ENCODE assay signal across 8 mouse cellular contexts in the genomic region with DNA sequence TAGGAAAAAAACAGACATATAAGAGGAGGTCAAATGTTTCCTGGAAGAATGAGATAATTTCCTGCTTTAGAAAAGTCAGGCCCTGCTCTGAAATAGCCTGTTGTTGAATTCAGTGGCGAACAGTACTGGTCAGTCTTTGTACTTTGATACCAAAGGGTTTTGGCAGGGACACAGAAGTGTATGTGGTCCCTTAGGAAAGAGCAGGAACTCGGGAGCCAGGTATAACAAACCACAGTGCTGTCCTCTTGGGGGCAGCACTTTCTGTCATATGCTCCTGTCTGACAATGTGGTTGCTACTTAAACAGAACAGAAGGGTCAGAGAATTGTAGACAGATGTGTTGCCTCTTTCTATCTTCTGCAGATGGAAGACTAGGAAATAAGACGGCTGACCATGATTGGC.
A peak's percentile ranks its signal among the peaks of the same experiment; 100 is the strongest.
DNase-seq lines count a peak whose midpoint lies in the region; ATAC-seq and TF ChIP-seq lines count a peak whose summit lies in the region.
"Had no signal": no experiment of that assay in that cellular context is flagged by ENCODE, and none has a peak within 500 bp of the region (broad histone marks: within the 10 kb centered on the region; RNA-seq: fewer than 3 reads in every experiment).

No protein-coding gene starts in this region.

- no peaks in the 10 kb centered on the region for H3K4me1 ChIP-seq in embryonic facial prominence, embryonic 11.5 days (ENCODE audit: control insufficient read depth, insufficient read depth, low read length)
- no peaks in the 10 kb centered on the region for H3K4me1 ChIP-seq in liver, postnatal 0 days (ENCODE audit: insufficient read depth)
- no peaks in the 10 kb centered on the region for H3K4me1 ChIP-seq in forebrain, embryonic 11.5 days (replicated peaks; ENCODE audit: control insufficient read depth, insufficient read depth, low read length)

- no peak overlapping the region for H3K4me3 ChIP-seq in embryonic facial prominence, embryonic 11.5 days (ENCODE audit: low read depth, low read length)
- H3K4me3 ChIP-seq in liver, postnatal 0 days (ENCODE audit: low read depth, low read length) = no peak overlapping the region
- H3K4me3 ChIP-seq in forebrain, embryonic 11.5 days (ENCODE audit: low read depth, low read length) = no peak overlapping the region

- no peaks in the 10 kb centered on the region for H3K36me3 ChIP-seq in embryonic facial prominence, embryonic 11.5 days (replicated peaks; ENCODE audit: control insufficient read depth, insufficient read depth, low read depth, low read length)
- no peaks in the 10 kb centered on the region for H3K36me3 ChIP-seq in liver, postnatal 0 days (replicated peaks; ENCODE audit: insufficient read depth, low read length)
- H3K36me3 ChIP-seq in forebrain, embryonic 11.5 days (ENCODE audit: control insufficient read depth, insufficient read depth, low read length) = no peaks in the 10 kb centered on the region

- peak; percentile 22 for TF ChIP-seq CTCF in Patski (IDR thresholded peaks at IDR 0.05)
- TF ChIP-seq CTCF in liver, postnatal 0 days (IDR thresholded peaks at IDR 0.05; ENCODE audit: low read depth) = peak; percentile 63

- H3K4me2 ChIP-seq in embryonic facial prominence, embryonic 11.5 days (ENCODE audit: low read depth, low read length) = no peak overlapping the region
- H3K4me2 ChIP-seq in liver, postnatal 0 days (ENCODE audit: low read depth, low read length) = no peak overlapping the region
- no peak overlapping the region for H3K4me2 ChIP-seq in forebrain, embryonic 11.5 days (ENCODE audit: low read depth, low read length, severe bottlenecking)
- H3K4me2 ChIP-seq: hindbrain, embryonic 14.5 days had no signal

- POLR2A ChIA-PET in Patski (lab: Charles Lee) = no interaction called here

- peaks cover 12% of the 10 kb centered on the region for H3K27me3 ChIP-seq in Patski
- H3K27me3 ChIP-seq in embryonic facial prominence, embryonic 11.5 days (ENCODE audit: control insufficient read depth, insufficient read depth, low read length) = no peaks in the 10 kb centered on the region
- no peaks in the 10 kb centered on the region for H3K27me3 ChIP-seq in liver, postnatal 0 days (ENCODE audit: insufficient read depth, low read length)
- no peaks in the 10 kb centered on the region for H3K27me3 ChIP-seq in forebrain, embryonic 11.5 days (ENCODE audit: control insufficient read depth, insufficient read depth, low read length)

- peak; percentile 12 for DNase-seq in layer of hippocampus, adult 11-12 months (ENCODE audit: low spot score)
- no peak for DNase-seq in layer of hippocampus, postnatal 14 days (ENCODE audit: low spot score in 2 of 2)
- no peak for DNase-seq in Patski (ENCODE audit: low read depth, low spot score)
- peak; percentile 26 for DNase-seq in embryonic facial prominence, embryonic 11.5 days (ENCODE audit: low spot score)
- DNase-seq in liver, postnatal 0 days = peak; percentile 30
- DNase-seq in forebrain, embryonic 11.5 days (ENCODE audit: low spot score) = no peak
- no peak for DNase-seq in left cerebral cortex, adult 11 months (ENCODE audit: low spot score)

- H3K27ac ChIP-seq in embryonic facial prominence, embryonic 11.5 days (replicated peaks; ENCODE audit: low read depth, low read length) = no peak overlapping the region
- no peak overlapping the region for H3K27ac ChIP-seq in liver, postnatal 0 days (ENCODE audit: low read depth)
- H3K27ac ChIP-seq in forebrain, embryonic 11.5 days (ENCODE audit: low read depth, low read length) = no peak overlapping the region
- H3K27ac ChIP-seq: hindbrain, embryonic 14.5 days had no signal

- no peak for TF ChIP-seq EP300 in liver, postnatal 0 days (IDR thresholded peaks at IDR 0.05; ENCODE audit: low read depth)

- WGBS in embryonic facial prominence, embryonic 11.5 days = 23% methylated on average over 3 of the region's 3 CpGs
- 25% methylated on average over 3 of the region's 3 CpGs for WGBS in liver, postnatal 0 days (ENCODE audit: insufficient replicate concordance)
- 45% methylated on average over 3 of the region's 3 CpGs for WGBS in forebrain, embryonic 11.5 days

- CTCF ChIA-PET in Patski (lab: Charles Lee) = no interaction called here

- no peak overlapping the region for H3K9ac ChIP-seq in embryonic facial prominence, embryonic 11.5 days (replicated peaks; ENCODE audit: low read length)
- no peak overlapping the region for H3K9ac ChIP-seq in liver, postnatal 0 days (replicated peaks)
- no peak overlapping the region for H3K9ac ChIP-seq in forebrain, embryonic 11.5 days (ENCODE audit: low read length)
- H3K9ac ChIP-seq: hindbrain, embryonic 14.5 days had no signal

- ATAC-seq in Patski = no peak
- no peak for ATAC-seq in embryonic facial prominence, embryonic 11.5 days (replicated peaks; ENCODE audit: insufficient number of reproducible peaks, low FRiP score, low TSS enrichment, low read depth)
- peak; percentile 83 for ATAC-seq in liver, postnatal 0 days
- ATAC-seq in forebrain, embryonic 11.5 days (replicated peaks; ENCODE audit: low FRiP score) = no peak

- in situ Hi-C loops in Patski (cut with MboI; ENCODE audit: low pct_unique_long_range_greater_than_20kb) = no loop called here

- H3K9me3 ChIP-seq in embryonic facial prominence, embryonic 11.5 days (replicated peaks; ENCODE audit: control insufficient read depth, low read length) = no peaks in the 10 kb centered on the region
- H3K9me3 ChIP-seq in liver, postnatal 0 days (ENCODE audit: low read length) = no peaks in the 10 kb centered on the region
- no peaks in the 10 kb centered on the region for H3K9me3 ChIP-seq in forebrain, embryonic 11.5 days (ENCODE audit: control insufficient read depth, low read length)

Comparison
In these comparisons a context has a peak if more than half of its experiments do, and no peak if none do; other contexts are left out.
1. DNase-seq: peak in layer of hippocampus, adult 11-12 months (single experiment), embryonic facial prominence, embryonic 11.5 days (single experiment) and liver, postnatal 0 days (single experiment); none in layer of hippocampus, postnatal 14 days (0 of 2), Patski (single experiment), forebrain, embryonic 11.5 days (single experiment) and left cerebral cortex, adult 11 months (single experiment).